Mouse (Mus musculus): ENCODE measurements around the gene Cpm. TPM values are rescaled to one million over a fixed set of nuclear protein-coding genes. Genes with fewer than 3 reads are reported as not detected.

The Cpm gene
- polyA plus RNA-seq, 1 experiment from 2014 or later: 2.4 TPM

DNA sequence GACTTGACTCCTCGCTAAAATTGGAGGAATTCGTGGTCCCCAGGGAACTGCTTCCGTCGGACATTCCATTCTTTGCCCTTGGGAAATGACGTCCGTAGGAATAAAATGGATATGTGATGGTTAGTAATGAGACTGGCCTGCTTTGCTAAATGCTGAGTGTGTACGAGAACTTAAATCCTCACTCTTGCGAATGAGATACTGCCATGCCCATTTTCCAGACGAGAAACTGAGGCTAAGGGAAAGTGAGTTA lies 12.8 kb downstream of the Cpm start:
- Histone ChIP-seq H3K36me3 (no peaks in the 10 kb centered on the region), H3K27ac (no peak overlapping the region), H3K9ac (no peak overlapping the region), H3K4me2 (no peak overlapping the region), H3K4me3 (no peak overlapping the region), H3K4me1 (replicated peaks) (peaks cover 6% of the 10 kb centered on the region; the same call in 1 of the 2 replicates), H3K9me3 (replicated peaks) (no peaks in the 10 kb centered on the region), H3K27me3 (peaks cover 4% of the 10 kb centered on the region; the same call in 1 of the 2 replicates)
- no peak for ATAC-seq (replicated peaks; ENCODE audit: insufficient number of reproducible peaks, insufficient read depth, low FRiP score, low read depth)
- 75% methylated on average over 9 of the region's 9 CpGs for WGBS

DNA sequence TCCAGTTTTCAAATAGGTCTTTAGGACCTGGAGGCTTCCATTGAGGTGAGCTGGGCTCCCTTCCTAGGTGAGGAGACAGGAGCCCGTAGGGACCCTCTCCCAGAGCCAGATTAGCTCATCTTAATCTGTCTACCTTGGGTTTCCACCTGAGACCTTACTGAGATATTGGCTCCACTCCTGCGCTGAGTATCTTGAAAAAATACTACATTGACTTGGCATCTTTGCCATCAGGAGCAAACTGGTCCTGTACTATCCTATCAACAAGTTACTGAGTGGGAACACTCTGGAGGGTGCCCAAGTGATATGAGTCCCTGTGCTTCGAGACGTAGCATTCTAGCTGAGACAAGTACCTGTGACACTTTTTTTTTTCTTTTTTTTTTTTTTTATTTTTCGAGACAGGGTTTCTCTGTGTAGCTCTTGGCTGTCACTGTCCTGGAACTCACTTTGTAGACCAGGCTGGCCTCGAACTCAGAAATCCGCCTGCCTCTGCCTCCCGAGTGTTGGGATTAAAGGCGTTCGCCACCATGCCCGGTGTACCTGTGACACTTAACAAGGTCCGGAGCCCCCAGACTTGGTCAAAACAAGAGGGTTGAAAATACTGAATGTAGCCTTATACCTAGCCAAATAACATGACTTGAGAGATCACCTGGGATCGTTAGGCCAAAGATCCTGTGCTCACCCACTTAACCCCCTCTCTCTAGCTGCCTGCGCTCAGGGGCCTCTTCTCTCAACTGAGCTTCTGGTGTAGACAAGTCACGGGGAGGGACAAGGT lies 13.4 kb downstream of the Cpm start:
- Histone ChIP-seq H3K9ac (no peak overlapping the region), H3K27ac (no peak overlapping the region), H3K4me2 (no peak overlapping the region), H3K4me1 (replicated peaks) (peaks cover 6% of the 10 kb centered on the region; the same call in 1 of the 2 replicates), H3K9me3 (replicated peaks) (no peaks in the 10 kb centered on the region), H3K4me3 (no peak overlapping the region), H3K36me3 (no peaks in the 10 kb centered on the region), H3K27me3 (peaks cover 4% of the 10 kb centered on the region; the same call in 1 of the 2 replicates)
- ATAC-seq (replicated peaks; ENCODE audit: insufficient number of reproducible peaks, insufficient read depth, low FRiP score, low read depth): no peak
- 88% methylated on average over 15 of the region's 15 CpGs for WGBS

DNA sequence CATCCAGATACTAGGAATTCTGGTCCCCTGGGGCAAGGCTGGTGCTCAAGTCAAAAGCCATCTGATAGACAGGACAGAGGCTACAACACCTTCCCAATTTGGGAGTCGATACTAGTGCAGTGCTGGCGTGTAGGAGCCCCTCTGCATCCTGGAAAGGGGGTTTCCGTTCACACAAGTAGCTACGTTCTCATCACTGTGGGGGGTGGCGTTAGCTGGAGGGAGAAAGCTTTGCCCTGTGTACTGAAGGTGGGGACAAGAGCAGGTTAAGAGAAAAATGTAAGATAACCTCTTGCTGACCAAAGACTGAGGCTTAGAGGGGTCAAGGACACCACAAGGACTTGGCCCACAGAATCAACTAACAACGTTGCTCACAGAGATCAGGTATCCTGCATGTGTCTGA lies 14.0 kb downstream of the Cpm start:
- Histone ChIP-seq H3K4me2 (no peak overlapping the region), H3K4me3 (no peak overlapping the region), H3K27me3 (peaks cover 4% of the 10 kb centered on the region; the same call in 1 of the 2 replicates), H3K4me1 (replicated peaks) (peaks cover 6% of the 10 kb centered on the region; the same call in 1 of the 2 replicates), H3K9ac (no peak overlapping the region), H3K36me3 (no peaks in the 10 kb centered on the region), H3K9me3 (replicated peaks) (no peaks in the 10 kb centered on the region), H3K27ac (no peak overlapping the region)
- WGBS: 76% methylated on average over 6 of the region's 6 CpGs
- no peak for ATAC-seq (replicated peaks; ENCODE audit: insufficient number of reproducible peaks, insufficient read depth, low FRiP score, low read depth)

DNA sequence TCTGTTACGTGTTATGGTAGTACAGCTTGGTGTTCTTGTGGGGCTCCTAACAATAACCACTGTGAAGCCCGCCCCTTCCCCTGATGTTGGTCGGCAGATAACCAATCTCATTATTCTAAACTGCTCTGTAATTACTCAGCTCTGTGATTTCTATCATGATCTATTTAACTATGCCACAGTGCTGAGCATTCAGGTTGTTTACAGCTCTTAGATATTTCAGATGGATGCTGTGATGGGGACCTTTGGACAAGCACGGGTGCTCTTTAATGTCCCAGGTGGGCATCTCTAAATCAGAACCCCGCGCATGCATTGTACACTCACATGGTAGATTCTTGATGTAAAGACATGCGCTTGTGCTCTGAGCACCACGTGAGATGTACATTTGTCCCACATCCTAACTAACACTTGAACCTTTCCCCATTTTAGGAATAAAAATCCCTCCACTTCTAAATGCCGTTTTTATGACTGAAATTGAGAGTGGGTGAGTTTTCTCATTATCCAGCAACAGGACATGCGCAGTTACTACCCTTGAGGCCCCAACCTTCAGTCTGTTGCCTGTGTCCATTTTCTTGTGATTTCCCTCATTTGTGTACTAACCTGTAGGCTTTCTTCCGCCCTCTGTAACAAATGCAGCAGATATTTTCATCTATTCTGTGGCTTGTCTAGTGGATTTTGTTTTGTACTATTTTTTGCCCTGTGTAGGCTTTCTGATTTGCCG lies 14.6 kb downstream of the Cpm start:
- no peak overlapping the region for H3K9ac ChIP-seq
- H3K4me2 ChIP-seq: no peak overlapping the region

DNA sequence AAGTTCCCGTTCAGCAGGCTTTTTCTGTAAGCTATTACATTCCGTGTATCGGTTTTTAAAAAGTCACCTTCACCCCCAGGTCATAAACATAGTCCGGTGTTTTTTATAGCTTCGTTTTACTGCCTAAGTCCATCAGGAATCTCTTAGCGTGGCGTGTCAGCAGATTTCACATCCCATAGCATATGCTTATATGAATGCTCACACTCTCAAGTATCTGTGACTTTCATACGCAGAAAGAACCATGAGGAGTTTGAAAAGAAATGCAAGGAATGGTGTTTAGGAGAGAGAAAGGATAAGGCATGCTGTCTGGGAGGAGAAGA lies 15.1 kb downstream of the Cpm start:
- Histone ChIP-seq H3K9me3 (replicated peaks) (no peaks in the 10 kb centered on the region), H3K27ac (no peak overlapping the region), H3K4me2 (no peak overlapping the region), H3K4me1 (replicated peaks) (peaks cover 6% of the 10 kb centered on the region; the same call in 1 of the 2 replicates), H3K4me3 (no peak overlapping the region), H3K27me3 (peaks cover 3% of the 10 kb centered on the region; the same call in 1 of the 2 replicates), H3K9ac (no peak overlapping the region), H3K36me3 (no peaks in the 10 kb centered on the region)
- WGBS: 74% methylated on average over 8 of the region's 8 CpGs
- ATAC-seq (replicated peaks; ENCODE audit: insufficient number of reproducible peaks, insufficient read depth, low FRiP score, low read depth): no peak

More for the DNA sequence above, 14.6 kb downstream of the Cpm start:
- H3K27me3 ChIP-seq: peaks cover 4% of the 10 kb centered on the region; the same call in 1 of the 2 replicates
- no peaks in the 10 kb centered on the region for H3K36me3 ChIP-seq
- no peaks in the 10 kb centered on the region for H3K9me3 ChIP-seq (replicated peaks)
- ATAC-seq (replicated peaks; ENCODE audit: insufficient number of reproducible peaks, insufficient read depth, low FRiP score, low read depth): no peak
- no peak overlapping the region for H3K27ac ChIP-seq
- WGBS: 85% methylated on average over 12 of the region's 12 CpGs
- no peak overlapping the region for H3K4me3 ChIP-seq
- peaks cover 6% of the 10 kb centered on the region; the same call in 1 of the 2 replicates for H3K4me1 ChIP-seq (replicated peaks)

DNA sequence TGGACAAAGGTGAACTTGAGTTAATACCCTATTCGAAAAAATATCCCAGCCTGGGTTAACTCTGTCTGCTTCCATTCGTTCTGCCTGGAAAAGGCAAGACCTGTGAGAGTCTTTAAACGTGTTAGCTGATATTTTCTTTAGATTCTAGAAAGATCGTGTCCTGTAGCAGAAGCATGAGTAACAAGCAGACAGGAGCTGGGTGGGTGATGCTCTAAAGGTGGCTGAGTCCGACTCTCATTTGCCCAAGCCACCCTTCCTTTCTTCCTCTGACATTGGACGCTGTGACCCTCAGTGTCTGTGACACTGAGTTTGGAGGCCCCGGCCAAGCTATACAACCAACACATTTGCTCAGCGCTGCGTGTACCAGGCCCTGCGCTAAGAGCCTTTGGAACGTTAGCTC lies 15.5 kb downstream of the Cpm start:
- no peak for ATAC-seq (replicated peaks; ENCODE audit: insufficient number of reproducible peaks, insufficient read depth, low FRiP score, low read depth)
- Histone ChIP-seq H3K36me3 (no peaks in the 10 kb centered on the region), H3K27me3 (no peaks in the 10 kb centered on the region), H3K9me3 (replicated peaks) (no peaks in the 10 kb centered on the region), H3K27ac (no peak overlapping the region), H3K4me3 (no peak overlapping the region), H3K4me2 (no peak overlapping the region), H3K4me1 (replicated peaks) (peaks cover 6% of the 10 kb centered on the region; the same call in 1 of the 2 replicates), H3K9ac (no peak overlapping the region)
- WGBS: 83% methylated on average over 11 of the region's 11 CpGs

DNA sequence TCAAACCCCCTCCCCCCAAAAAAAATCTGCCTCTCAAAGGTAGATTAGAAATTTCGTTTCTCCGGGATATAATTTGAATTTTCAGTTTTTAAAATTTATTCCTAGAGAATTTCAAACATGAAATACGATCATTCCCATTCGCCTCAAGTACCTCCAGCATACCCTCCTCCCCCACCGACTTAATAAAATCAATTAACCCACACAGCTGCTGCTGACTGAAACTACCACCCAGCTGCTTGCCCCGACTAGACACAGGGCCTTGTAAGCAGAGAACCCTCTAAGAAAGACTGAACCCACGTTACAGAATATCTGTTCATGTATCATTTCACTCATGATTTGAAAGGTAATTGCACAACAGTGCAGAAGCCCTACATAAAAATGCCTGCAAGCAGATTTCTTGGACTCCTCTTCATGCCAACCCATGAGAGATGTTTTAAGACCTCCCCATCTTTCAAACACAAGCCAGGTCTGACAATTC lies 16.2 kb downstream of the Cpm start:
- Histone ChIP-seq H3K4me1 (replicated peaks) (peaks cover 3% of the 10 kb centered on the region; the same call in 1 of the 2 replicates), H3K4me2 (no peak overlapping the region), H3K9me3 (replicated peaks) (no peaks in the 10 kb centered on the region), H3K36me3 (no peaks in the 10 kb centered on the region), H3K9ac (no peak overlapping the region), H3K27me3 (no peaks in the 10 kb centered on the region), H3K4me3 (no peak overlapping the region), H3K27ac (no peak overlapping the region)
- 81% methylated on average over 7 of the region's 7 CpGs for WGBS
- ATAC-seq (replicated peaks; ENCODE audit: insufficient number of reproducible peaks, insufficient read depth, low FRiP score, low read depth): no peak

DNA sequence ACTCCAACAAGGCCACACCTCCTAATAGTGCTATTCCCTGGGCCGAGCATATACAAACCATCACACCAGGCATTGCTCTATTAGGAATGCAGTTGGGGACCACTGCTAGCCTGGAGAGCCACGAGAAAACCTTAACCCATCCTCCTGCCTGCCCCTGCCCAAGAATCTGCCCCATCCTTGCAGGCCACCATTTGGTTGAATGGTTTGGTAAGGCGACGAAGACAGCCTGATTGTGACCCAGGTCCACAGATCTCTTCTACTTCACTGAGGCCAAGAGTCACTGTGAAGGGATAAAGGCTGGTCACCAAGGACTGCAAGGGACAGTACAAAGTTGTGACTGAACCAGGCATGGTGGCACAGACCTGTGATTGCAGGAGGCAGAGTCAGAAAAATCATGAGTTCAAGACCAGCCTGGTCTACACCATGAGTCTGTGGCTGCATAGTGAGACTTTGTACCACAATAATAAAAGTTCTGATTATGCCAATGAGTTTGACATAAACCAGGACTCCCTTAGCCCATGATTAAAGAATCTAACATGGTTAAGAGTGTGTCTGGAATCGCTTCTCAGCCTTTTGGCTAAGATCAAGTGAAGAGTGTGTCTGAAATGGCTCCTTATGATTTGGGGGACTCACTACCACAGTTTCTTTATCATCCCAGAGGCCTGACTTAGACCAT lies 17.3 kb downstream of the Cpm start:
- Histone ChIP-seq H3K4me2 (no peak overlapping the region), H3K9me3 (replicated peaks) (no peaks in the 10 kb centered on the region), H3K27me3 (no peaks in the 10 kb centered on the region), H3K9ac (no peak overlapping the region), H3K4me3 (no peak overlapping the region), H3K27ac (no peak overlapping the region), H3K36me3 (no peaks in the 10 kb centered on the region), H3K4me1 (replicated peaks) (peaks cover 3% of the 10 kb centered on the region; the same call in 1 of the 2 replicates)
- 84% methylated on average over 5 of the region's 5 CpGs for WGBS
- no peak for ATAC-seq (replicated peaks; ENCODE audit: insufficient number of reproducible peaks, insufficient read depth, low FRiP score, low read depth)

DNA sequence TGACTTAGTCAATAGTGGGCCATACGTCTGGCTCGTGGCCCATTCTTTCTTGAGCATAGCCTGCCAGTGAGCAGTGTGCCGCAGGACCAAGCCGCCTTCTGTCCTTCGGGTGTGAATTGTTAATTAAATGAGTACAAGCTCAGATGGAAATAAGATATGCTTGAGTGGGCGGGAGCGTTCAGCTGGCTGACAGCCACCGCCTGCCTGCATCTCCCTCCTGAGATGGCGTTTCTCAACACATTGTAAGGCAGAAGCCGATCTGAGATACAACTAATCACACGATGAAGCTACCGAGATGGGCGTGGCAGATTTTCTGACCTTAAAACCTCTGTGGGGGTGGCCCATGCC lies 17.8 kb downstream of the Cpm start:
- 82% methylated on average over 13 of the region's 13 CpGs for WGBS
- Histone ChIP-seq H3K9me3 (replicated peaks) (no peaks in the 10 kb centered on the region), H3K4me2 (no peak overlapping the region), H3K27me3 (no peaks in the 10 kb centered on the region), H3K36me3 (no peaks in the 10 kb centered on the region), H3K9ac (no peak overlapping the region), H3K4me1 (replicated peaks) (no peaks in the 10 kb centered on the region), H3K27ac (no peak overlapping the region), H3K4me3 (no peak overlapping the region)
- ATAC-seq (replicated peaks; ENCODE audit: insufficient number of reproducible peaks, insufficient read depth, low FRiP score, low read depth): no peak

DNA sequence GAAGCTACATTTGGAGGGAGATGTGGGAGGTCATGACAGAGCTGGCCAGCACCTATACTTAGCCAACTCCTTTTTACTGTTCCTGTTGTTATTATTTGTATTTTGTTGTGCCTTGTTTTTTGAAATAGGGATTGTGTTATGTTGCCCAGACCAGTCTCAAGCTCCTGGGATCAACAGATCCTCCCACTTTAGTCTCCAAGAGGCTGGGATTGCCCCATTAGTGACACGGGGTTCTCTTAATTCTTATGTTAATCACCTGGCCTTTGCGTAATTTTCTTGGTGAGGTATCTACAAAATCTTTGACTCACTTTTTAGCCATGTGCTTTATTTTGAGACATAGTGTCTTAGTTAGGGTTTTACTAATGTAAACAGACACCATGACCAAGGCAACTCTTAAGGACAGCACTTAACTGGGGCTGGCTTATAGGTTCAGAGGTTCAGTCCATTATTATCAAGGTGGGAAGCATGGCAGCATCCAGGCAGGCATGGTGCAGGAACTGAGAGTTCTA lies 18.7 kb downstream of the Cpm start:
- no peak for ATAC-seq (replicated peaks; ENCODE audit: insufficient number of reproducible peaks, insufficient read depth, low FRiP score, low read depth)
- H3K9ac ChIP-seq: no peak overlapping the region
- no peaks in the 10 kb centered on the region for H3K9me3 ChIP-seq (replicated peaks)
- H3K27me3 ChIP-seq: no peaks in the 10 kb centered on the region
- H3K4me3 ChIP-seq: no peak overlapping the region
- H3K4me1 ChIP-seq (replicated peaks): no peaks in the 10 kb centered on the region
- 83% methylated on average over 2 of the region's 2 CpGs for WGBS
- H3K4me2 ChIP-seq: no peak overlapping the region
- H3K36me3 ChIP-seq: no peaks in the 10 kb centered on the region
- no peak overlapping the region for H3K27ac ChIP-seq

DNA sequence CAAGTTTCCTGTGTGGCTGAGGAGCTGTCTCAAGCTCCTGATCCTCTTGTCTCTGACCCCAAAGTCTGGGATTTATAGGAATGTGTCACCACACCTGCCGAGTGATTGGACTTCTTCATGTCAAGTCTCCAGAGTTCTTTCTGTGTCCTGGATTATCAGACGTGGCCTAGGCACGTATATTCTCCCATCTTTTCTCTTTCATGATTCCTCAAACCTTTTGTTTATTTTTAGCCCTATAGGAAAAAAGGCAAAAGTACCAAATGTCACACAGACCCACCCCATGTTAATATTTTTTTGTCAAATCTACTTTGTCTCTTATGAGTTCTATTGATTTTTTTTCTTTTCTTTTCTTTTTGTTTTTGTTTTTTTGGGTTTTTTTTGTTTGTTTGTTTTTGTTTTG lies 19.3 kb downstream of the Cpm start:
- 76% methylated on average over 3 of the region's 3 CpGs for WGBS
- no peak overlapping the region for H3K9ac ChIP-seq
- no peak overlapping the region for H3K4me2 ChIP-seq
- H3K27ac ChIP-seq: no peak overlapping the region
- H3K4me1 ChIP-seq (replicated peaks): no peaks in the 10 kb centered on the region
- no peaks in the 10 kb centered on the region for H3K27me3 ChIP-seq
- no peak overlapping the region for H3K4me3 ChIP-seq
- no peaks in the 10 kb centered on the region for H3K9me3 ChIP-seq (replicated peaks)
- H3K36me3 ChIP-seq: no peaks in the 10 kb centered on the region
- no peak for ATAC-seq (replicated peaks; ENCODE audit: insufficient number of reproducible peaks, insufficient read depth, low FRiP score, low read depth)
